Mouse (Mus musculus) liver, embryonic 15.5 days (tissue): ENCODE data around the gene Ankrd44. TPM values are rescaled to one million over a fixed set of nuclear protein-coding genes. Genes with fewer than 3 reads are reported as not detected.

Source experiments
- ATAC-seq: fragments of 200-750 bp; cut with Nextera tagmentation; 2 replicates; pipeline ENCODE4 v1.8.0; 2017; ENCODE audit warnings: moderate number of reproducible peaks, mild to moderate bottlenecking, moderate library complexity; ENCODE audit not compliant: insufficient read depth
- H3K27ac ChIP-seq: fragments of 300-500 bp; sonication (generic); replicated peaks from 2 replicates; pipeline ENCODE4 v1.5.1; 2015; ENCODE audit warnings: mild to moderate bottlenecking, inconsistent platforms
- H3K27me3 ChIP-seq: fragments of 300-500 bp; sonication (generic); 2 replicates; pipeline ENCODE4 v1.6.1; 2015; ENCODE audit warnings: mild to moderate bottlenecking, inconsistent platforms
- H3K36me3 ChIP-seq: fragments of 300-500 bp; sonication (generic); replicated peaks from 2 replicates; pipeline ENCODE4 v1.6.1; 2015; ENCODE audit warnings: moderate library complexity, mild to moderate bottlenecking, inconsistent platforms
- H3K4me1 ChIP-seq: fragments of 300-500 bp; sonication (generic); replicated peaks from 2 replicates; pipeline ENCODE4 v1.6.1; 2015; ENCODE audit warnings: inconsistent platforms
- H3K4me2 ChIP-seq: fragments of 300-500 bp; sonication (generic); 2 replicates; pipeline ENCODE4 v1.6.1; 2015; ENCODE audit warnings: moderate library complexity, mild to moderate bottlenecking, inconsistent platforms
- H3K4me3 ChIP-seq: fragments of 300-500 bp; sonication (generic); replicated peaks from 2 replicates; pipeline ENCODE4 v1.5.1; 2015; ENCODE audit warnings: mild to moderate bottlenecking, inconsistent platforms
- H3K9ac ChIP-seq: fragments of 300-500 bp; sonication (generic); 2 replicates; pipeline ENCODE4 v1.6.1; 2015; ENCODE audit warnings: moderate library complexity, mild to moderate bottlenecking, inconsistent platforms
- H3K9me3 ChIP-seq: fragments of 300-500 bp; sonication (generic); replicated peaks from 2 replicates; pipeline ENCODE4 v1.6.1; 2016; ENCODE audit warnings: inconsistent platforms
- WGBS: fragments of 180-500 bp; shearing (Covaris S2); methylation state at CpG from one replicate; pipeline ENCODE4 v1.1.7; 2015; ENCODE audit warnings: mixed read lengths; ENCODE audit not compliant: insufficient replicate concordance; 5-methylcytosine and 5-hydroxymethylcytosine counted together
- polyA plus RNA-seq: library from polyadenylated mRNA; unstranded; fragments of >200 nt; fragmentation: Nextera tagmentation; extraction: Ambion mirVana; gene quantifications from 2 replicates; pipeline ENCODE4 v1.2.1, GENCODE M21; 2015

Ankrd44 gene
- polyA plus RNA-seq, 1 experiment from 2014 or later, result 3.7 TPM

GRCm38 (mm10) chr1:54827827-54828226 is 98.4 kb downstream of the Ankrd44 start:
- Histone ChIP-seq H3K27ac (no peak overlapping the region), H3K27me3 (no peaks in the 10 kb centered on the region), H3K36me3 (no peaks in the 10 kb centered on the region), H3K9me3 (no peaks in the 10 kb centered on the region), H3K9ac (no peak overlapping the region), H3K4me3 (no peak overlapping the region), H3K4me1 (peaks cover 3% of the 10 kb centered on the region; the same call in 1 of the 2 replicates), H3K4me2 (no peak overlapping the region)
- WGBS, result 53% methylated on average over 8 of the region's 8 CpGs
- ATAC-seq, result no peak

GRCm38 (mm10) chr1:54827351-54827750 is 98.8 kb downstream of the Ankrd44 start:
- Histone ChIP-seq H3K9ac (no peak overlapping the region), H3K4me3 (no peak overlapping the region), H3K27ac (no peak overlapping the region), H3K36me3 (no peaks in the 10 kb centered on the region), H3K4me1 (peaks cover 3% of the 10 kb centered on the region; the same call in 1 of the 2 replicates), H3K4me2 (no peak overlapping the region), H3K27me3 (no peaks in the 10 kb centered on the region), H3K9me3 (no peaks in the 10 kb centered on the region)
- no peak for ATAC-seq
- WGBS, result 56% methylated on average over 3 of the region's 3 CpGs

- Histone ChIP-seq H3K9ac (no peak overlapping the region), H3K4me2 (no peak overlapping the region), H3K4me3 (no peak overlapping the region), H3K36me3 (no peaks in the 10 kb centered on the region), H3K4me1 (peaks cover 3% of the 10 kb centered on the region; the same call in 1 of the 2 replicates), H3K9me3 (no peaks in the 10 kb centered on the region), H3K27me3 (no peaks in the 10 kb centered on the region), H3K27ac (no peak overlapping the region)
- peak; percentile 49 for ATAC-seq
- WGBS, result 54% methylated on average over 4 of the region's 4 CpGs
Measured at GRCm38 (mm10) chr1:54826426-54826986, 99.7 kb downstream of the Ankrd44 start.

- Histone ChIP-seq H3K27me3 (no peaks in the 10 kb centered on the region), H3K4me2 (no peak overlapping the region), H3K9ac (no peak overlapping the region), H3K4me3 (no peak overlapping the region), H3K9me3 (no peaks in the 10 kb centered on the region), H3K27ac (no peak overlapping the region), H3K36me3 (no peaks in the 10 kb centered on the region), H3K4me1 (peaks cover 3% of the 10 kb centered on the region; the same call in 1 of the 2 replicates)
- WGBS, result 38% methylated on average over 6 of the region's 6 CpGs
- no peak for ATAC-seq
Measured at GRCm38 (mm10) chr1:54825718-54826425, 100.3 kb downstream of the Ankrd44 start.

- Histone ChIP-seq H3K27ac (no peak overlapping the region), H3K4me3 (no peak overlapping the region), H3K9ac (no peak overlapping the region), H3K4me2 (no peak overlapping the region), H3K9me3 (no peaks in the 10 kb centered on the region), H3K4me1 (peaks cover 3% of the 10 kb centered on the region; the same call in 1 of the 2 replicates), H3K27me3 (no peaks in the 10 kb centered on the region), H3K36me3 (no peaks in the 10 kb centered on the region)
- WGBS, result 60% methylated on average over 14 of the region's 14 CpGs
- ATAC-seq, result no peak
Measured at GRCm38 (mm10) chr1:54824106-54824808, 101.9 kb downstream of the Ankrd44 start.

- WGBS, result 84% methylated on average over 1 of the region's 1 CpGs
- no peaks in the 10 kb centered on the region for H3K36me3 ChIP-seq
- no peak for ATAC-seq
- H3K27me3 ChIP-seq, result no peaks in the 10 kb centered on the region
- peaks cover 3% of the 10 kb centered on the region; the same call in 1 of the 2 replicates for H3K4me1 ChIP-seq
- H3K4me2 ChIP-seq, result no peak overlapping the region
- H3K4me3 ChIP-seq, result no peak overlapping the region
- H3K9ac ChIP-seq, result no peak overlapping the region
- no peak overlapping the region for H3K27ac ChIP-seq
- H3K9me3 ChIP-seq, result no peaks in the 10 kb centered on the region
Measured at GRCm38 (mm10) chr1:54821797-54822196, 104.4 kb downstream of the Ankrd44 start.

- Histone ChIP-seq H3K4me3 (no peak overlapping the region), H3K27ac (no peak overlapping the region), H3K36me3 (no peaks in the 10 kb centered on the region), H3K9me3 (no peaks in the 10 kb centered on the region), H3K4me1 (no peaks in the 10 kb centered on the region; the same call in none of the 2 replicates), H3K27me3 (no peaks in the 10 kb centered on the region), H3K4me2 (no peak overlapping the region), H3K9ac (no peak overlapping the region)
- WGBS, result 66% methylated on average over 9 of the region's 9 CpGs
- ATAC-seq, result no peak
Measured at GRCm38 (mm10) chr1:54815206-54815855, 110.9 kb downstream of the Ankrd44 start.

GRCm38 (mm10) chr1:54809811-54810549 is 116.2 kb downstream of the Ankrd44 start:
- Histone ChIP-seq H3K9ac (no peak overlapping the region), H3K4me3 (no peak overlapping the region), H3K4me1 (peaks cover 4% of the 10 kb centered on the region; the same call in 1 of the 2 replicates), H3K9me3 (no peaks in the 10 kb centered on the region), H3K36me3 (no peaks in the 10 kb centered on the region), H3K27ac (peak overlapping the region; percentile 48; the same call in 1 of the 2 replicates), H3K27me3 (no peaks in the 10 kb centered on the region), H3K4me2 (no peak overlapping the region)
- ATAC-seq, result peak; percentile 42; the same call in 1 of the 2 replicates
- 48% methylated on average over 10 of the region's 10 CpGs for WGBS

- no peaks in the 10 kb centered on the region for H3K27me3 ChIP-seq
- WGBS, result 79% methylated on average over 13 of the region's 13 CpGs
- H3K4me2 ChIP-seq, result no peak overlapping the region
- no peak overlapping the region for H3K4me3 ChIP-seq
- ATAC-seq, result no peak
- no peaks in the 10 kb centered on the region for H3K9me3 ChIP-seq
- no peak overlapping the region for H3K9ac ChIP-seq
- H3K36me3 ChIP-seq, result no peaks in the 10 kb centered on the region
- H3K4me1 ChIP-seq, result peaks cover 4% of the 10 kb centered on the region; the same call in 1 of the 2 replicates
- no peak overlapping the region for H3K27ac ChIP-seq
Measured at GRCm38 (mm10) chr1:54809098-54809490, 117.1 kb downstream of the Ankrd44 start.

- ATAC-seq, result no peak
Measured at GRCm38 (mm10) chr1:54808401-54809097, 117.6 kb downstream of the Ankrd44 start.

More at GRCm38 (mm10) chr1:54808401-54809097, 117.6 kb downstream of the Ankrd44 start:
- no peak overlapping the region for H3K4me3 ChIP-seq
- no peaks in the 10 kb centered on the region for H3K27me3 ChIP-seq
- H3K4me2 ChIP-seq, result no peak overlapping the region
- no peaks in the 10 kb centered on the region for H3K9me3 ChIP-seq
- H3K9ac ChIP-seq, result no peak overlapping the region
- H3K36me3 ChIP-seq, result no peaks in the 10 kb centered on the region
- peaks cover 4% of the 10 kb centered on the region; the same call in 1 of the 2 replicates for H3K4me1 ChIP-seq
- H3K27ac ChIP-seq, result no peak overlapping the region
- WGBS, result 66% methylated on average over 4 of the region's 4 CpGs
